Mouse (Mus musculus) neural tube, embryonic 11.5 days (tissue): Measurements from ENCODE around the gene Traf4. TPM values are rescaled to one million over a fixed set of nuclear protein-coding genes. Genes with fewer than 3 reads are reported as not detected.

Experiments used
- ATAC-seq: fragments of 200-750 bp; cut with Nextera tagmentation; 2 replicates; pipeline ENCODE4 v1.8.0; 2017; ENCODE audit warnings: moderate number of reproducible peaks, mild to moderate bottlenecking, moderate TSS enrichment, moderate library complexity; ENCODE audit not compliant: insufficient read depth, low FRiP score, low TSS enrichment
- DNase-seq: peaks from one replicate; pipeline ENCODE4 v3.0.0-alpha.2; 2015; ENCODE audit warnings: low spot score
- H3K27ac ChIP-seq: fragments of 300-500 bp; sonication (generic); 2 replicates; pipeline ENCODE4 v1.5.1; 2014; ENCODE audit warnings: low read depth, mild to moderate bottlenecking, low read length
- H3K27me3 ChIP-seq: fragments of 300-500 bp; sonication (generic); 2 replicates; pipeline ENCODE4 v1.6.1; 2014; ENCODE audit warnings: mild to moderate bottlenecking, low read length, mixed read lengths; ENCODE audit not compliant: control insufficient read depth, insufficient read depth
- H3K36me3 ChIP-seq: fragments of 300-500 bp; sonication (generic); 2 replicates; pipeline ENCODE4 v1.6.1; 2014; ENCODE audit warnings: mild to moderate bottlenecking, low read length, moderate library complexity, mixed read lengths; ENCODE audit not compliant: control insufficient read depth, insufficient read depth
- H3K4me1 ChIP-seq: fragments of 300-500 bp; sonication (generic); 2 replicates; pipeline ENCODE4 v1.6.1; 2014; ENCODE audit warnings: low read length, mixed read lengths; ENCODE audit not compliant: control insufficient read depth, insufficient read depth
- H3K4me2 ChIP-seq: fragments of 300-500 bp; sonication (generic); 2 replicates; pipeline ENCODE4 v1.6.1; 2014; ENCODE audit warnings: low read depth, mild to moderate bottlenecking, moderate library complexity
- H3K4me3 ChIP-seq: fragments of 300-500 bp; sonication (generic); 2 replicates; pipeline ENCODE4 v1.5.1; 2014; ENCODE audit warnings: low read depth, low read length
- H3K9ac ChIP-seq: fragments of 300-500 bp; sonication (generic); 2 replicates; pipeline ENCODE4 v1.6.1; 2014; ENCODE audit warnings: mild to moderate bottlenecking, low read length
- H3K9me3 ChIP-seq: fragments of 300-500 bp; sonication (generic); 2 replicates; pipeline ENCODE4 v1.6.1; 2016; ENCODE audit warnings: low read length; ENCODE audit not compliant: control insufficient read depth
- WGBS: fragments of 180-500 bp; shearing (Covaris S2); extraction: QIAGEN DNeasy Blood & Tissue Kit; methylation state at CpG from one replicate; pipeline ENCODE4 v1.1.7; 2014; 5-methylcytosine and 5-hydroxymethylcytosine counted together
- polyA plus RNA-seq: library from polyadenylated mRNA; unstranded; fragments of >200 nt; fragmentation: Nextera tagmentation; extraction: Ambion mirVana; gene quantifications from 2 replicates; pipeline ENCODE4 v1.2.1, GENCODE M21; 2014

The Traf4 gene
- polyA plus RNA-seq, 1 experiment from 2014 or later, result 124 TPM

DNA sequence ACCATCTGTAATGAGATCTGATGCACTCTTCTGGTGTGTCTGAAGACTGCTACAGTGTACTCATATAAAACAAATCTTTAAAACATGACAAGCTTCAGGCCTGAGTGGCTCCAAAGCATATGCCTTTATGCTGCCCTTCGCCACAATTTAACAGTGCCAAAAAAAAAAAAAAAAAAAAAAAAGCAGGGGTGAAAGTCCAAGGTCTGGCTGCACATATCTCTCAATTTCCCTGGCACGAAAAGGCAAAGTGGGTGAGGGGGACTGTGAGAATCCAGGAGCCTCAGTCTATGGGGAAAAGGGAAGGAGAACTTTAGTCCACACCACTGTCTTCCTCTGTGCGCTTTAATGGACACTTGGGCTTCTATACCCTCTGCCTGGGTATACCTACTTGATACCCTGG lies 37.0 kb upstream of the Traf4 start:
- Histone ChIP-seq H3K4me3 (no peak overlapping the region), H3K27ac (no peak overlapping the region), H3K27me3 (no peaks in the 10 kb centered on the region), H3K9me3 (no peaks in the 10 kb centered on the region), H3K9ac (no peak overlapping the region), H3K4me1 (peaks cover 28% of the 10 kb centered on the region), H3K4me2 (no peak overlapping the region), H3K36me3 (peaks cover 4% of the 10 kb centered on the region; the same call in 1 of the 2 replicates)
- DNase-seq (no peak), ATAC-seq (no peak)
- 90% methylated on average over 3 of the region's 3 CpGs for WGBS

DNA sequence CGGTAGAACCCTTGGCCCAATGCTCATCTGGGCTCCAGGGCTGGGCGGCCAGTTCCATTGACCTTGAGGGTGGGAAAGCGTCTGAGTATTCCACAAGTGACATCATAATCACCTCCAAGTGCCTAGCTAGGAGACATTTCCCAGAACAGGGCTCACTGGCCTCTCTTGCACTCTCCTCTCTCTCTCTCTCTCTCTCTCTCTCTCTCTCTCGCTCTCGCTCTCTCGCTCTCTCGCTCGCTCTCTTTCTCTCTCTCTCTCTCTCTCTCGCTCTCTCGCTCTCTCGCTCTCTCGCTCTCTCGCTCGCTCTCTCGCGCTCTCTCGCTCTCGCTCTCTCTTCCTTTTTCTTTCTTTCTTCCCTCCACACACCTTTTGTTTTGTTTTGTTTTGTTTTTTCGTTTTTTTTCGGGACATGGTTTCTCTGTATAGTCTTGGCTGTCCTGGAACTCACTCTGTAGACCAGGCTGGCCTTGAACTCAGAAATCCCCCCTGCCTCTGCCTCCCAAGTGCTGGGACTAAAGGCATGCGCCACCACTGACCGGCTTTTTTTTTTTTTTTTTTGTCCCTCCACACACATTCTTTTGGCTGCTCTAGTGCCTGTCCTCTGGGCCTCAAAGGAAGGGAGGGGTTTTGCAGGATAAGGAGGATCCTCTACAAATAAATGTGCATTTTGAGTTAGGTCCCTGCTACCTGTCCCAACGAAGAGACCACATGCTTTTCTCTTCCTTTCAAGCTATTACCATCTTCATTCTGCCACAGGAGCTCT lies 29.9 kb upstream of the Traf4 start:
- 66% methylated on average over 23 of the region's 23 CpGs for WGBS
- 0 out of 2 replicates have a peak, but pooled peaks cover 2% of the 10 kb centered on the region for H3K4me1 ChIP-seq
- DNase-seq (no peak), ATAC-seq (no peak)
- no peak overlapping the region for H3K27ac ChIP-seq
- no peak overlapping the region for H3K9ac ChIP-seq
- no peaks in the 10 kb centered on the region for H3K27me3 ChIP-seq
- peaks cover 8% of the 10 kb centered on the region for H3K36me3 ChIP-seq
- H3K4me3 ChIP-seq, result peak overlapping the region; percentile 30
- peak overlapping the region; percentile 46 for H3K4me2 ChIP-seq
- H3K9me3 ChIP-seq, result no peaks in the 10 kb centered on the region

- Histone ChIP-seq H3K9ac (no peak overlapping the region), H3K4me3 (peak overlapping the region; percentile 30), H3K27me3 (no peaks in the 10 kb centered on the region), H3K9me3 (no peaks in the 10 kb centered on the region), H3K36me3 (peaks cover 8% of the 10 kb centered on the region), H3K27ac (no peak overlapping the region), H3K4me1 (peaks cover 7% of the 10 kb centered on the region; the same call in 1 of the 2 replicates), H3K4me2 (peak overlapping the region; percentile 46)
- ATAC-seq, result no peak
- 2% methylated on average over 30 of the region's 30 CpGs for WGBS
- DNase-seq, result peak; percentile 74
Observed at GRCm38 (mm10) chr11:78194411-78195100, 29.2 kb upstream of the Traf4 start.

DNA sequence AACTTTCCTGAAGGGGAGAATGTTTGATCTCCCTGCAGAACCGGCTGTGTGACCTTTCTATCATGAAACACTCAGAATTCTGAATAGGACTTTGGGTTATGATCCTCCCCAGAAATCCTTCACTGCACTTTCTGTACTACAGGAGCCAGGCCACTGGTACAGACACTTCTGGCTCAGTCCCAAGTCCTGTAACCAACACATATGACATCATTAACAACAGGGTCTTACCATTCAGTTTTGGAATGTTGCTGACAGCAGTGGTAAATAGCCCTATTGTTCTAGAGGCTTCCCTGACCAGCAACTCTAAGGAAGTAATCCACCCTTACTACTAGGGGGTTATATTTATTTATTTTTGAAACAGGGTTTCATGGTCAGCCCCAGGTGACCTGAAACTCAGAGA lies 27.7 kb upstream of the Traf4 start, which contains the start of gene Proca1:
TSS of gene Proca1 (plus strand) at position 280 of the 400 bp plus-strand sequence.
- no peak for DNase-seq
- 91% methylated on average over 1 of the region's 1 CpGs for WGBS
- H3K9ac ChIP-seq, result no peak within 1 kb of the TSS
- peaks cover 7% of the 10 kb centered on the region; the same call in 1 of the 2 replicates for H3K4me1 ChIP-seq
- ATAC-seq, result no peak
- H3K27me3 ChIP-seq, result no peaks in the 10 kb centered on the region
- H3K4me2 ChIP-seq, result peak within 1 kb of the TSS; percentile 46; the same call in 1 of the 2 replicates
- no peaks in the 10 kb centered on the region for H3K9me3 ChIP-seq
- no peak within 1 kb of the TSS for H3K27ac ChIP-seq
- peaks cover 8% of the 10 kb centered on the region for H3K36me3 ChIP-seq
- peak within 1 kb of the TSS; percentile 30 for H3K4me3 ChIP-seq

DNA sequence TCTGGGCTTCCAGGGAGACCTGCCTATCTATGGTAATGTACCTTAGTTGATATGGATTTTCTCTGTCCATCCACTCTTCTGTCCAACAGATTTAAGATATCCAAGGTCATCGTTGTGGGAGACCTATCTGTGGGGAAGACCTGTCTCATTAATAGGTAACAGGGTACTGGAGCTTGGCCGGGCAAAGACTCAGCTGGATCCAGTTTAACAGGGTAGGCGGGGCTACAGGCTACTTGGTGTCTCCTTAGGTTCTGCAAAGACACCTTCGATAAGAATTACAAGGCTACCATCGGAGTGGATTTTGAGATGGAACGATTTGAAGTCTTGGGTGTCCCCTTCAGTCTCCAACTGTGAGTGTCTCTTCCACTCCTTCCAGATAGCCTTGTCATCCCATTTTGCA lies 24.7 kb upstream of the Traf4 start:
- Histone ChIP-seq H3K9me3 (no peaks in the 10 kb centered on the region), H3K27ac (peak overlapping the region; percentile 92), H3K9ac (0 out of 2 replicates have a peak overlapping the region, but pooled peaks have one; percentile 19), H3K4me1 (peaks cover 7% of the 10 kb centered on the region; the same call in 1 of the 2 replicates), H3K27me3 (no peaks in the 10 kb centered on the region), H3K4me3 (peak overlapping the region; percentile 65; the same call in 1 of the 2 replicates), H3K4me2 (peak overlapping the region; percentile 52), H3K36me3 (peaks cover 8% of the 10 kb centered on the region)
- no peak for ATAC-seq
- 68% methylated on average over 6 of the region's 6 CpGs for WGBS
- DNase-seq, result no peak

GRCm38 (mm10) chr11:78189234-78190040 lies 24.0 kb upstream of the Traf4 start:
- DNase-seq (peak; percentile 94), ATAC-seq (peak; percentile 90)
- peak overlapping the region; percentile 52 for H3K4me2 ChIP-seq
- no peaks in the 10 kb centered on the region for H3K9me3 ChIP-seq
- peak overlapping the region; percentile 83 for H3K9ac ChIP-seq
- peak overlapping the region; percentile 65 for H3K4me3 ChIP-seq
- H3K4me1 ChIP-seq, result peaks cover 7% of the 10 kb centered on the region; the same call in 1 of the 2 replicates
- under 1% methylated on average over 42 of the region's 42 CpGs for WGBS
- H3K27ac ChIP-seq, result peak overlapping the region; percentile 92
- no peaks in the 10 kb centered on the region for H3K27me3 ChIP-seq
- H3K36me3 ChIP-seq, result peaks cover 8% of the 10 kb centered on the region

- peak within 1 kb of the TSS; percentile 52 for H3K4me2 ChIP-seq
- H3K27me3 ChIP-seq, result no peaks in the 10 kb centered on the region
- peak within 1 kb of the TSS; percentile 65 for H3K4me3 ChIP-seq
- peaks cover 8% of the 10 kb centered on the region for H3K36me3 ChIP-seq
- H3K4me1 ChIP-seq, result peaks cover 7% of the 10 kb centered on the region; the same call in 1 of the 2 replicates
- ATAC-seq (peak; percentile 69), DNase-seq (peak; percentile 88)
- peak within 1 kb of the TSS; percentile 92 for H3K27ac ChIP-seq
- under 1% methylated on average over 47 of the region's 80 CpGs for WGBS
- no peaks in the 10 kb centered on the region for H3K9me3 ChIP-seq
- H3K9ac ChIP-seq, result peak within 1 kb of the TSS; percentile 83
Observed at GRCm38 (mm10) chr11:78188331-78189233, 23.2 kb upstream of the Traf4 start, which contains the start of gene Rab34. Gene Rab34, plus strand, starts transcription at chr11:78188430.
